Mouse (Mus musculus): Measurements from ENCODE around the gene Jpt1. TPM values are rescaled to one million over a fixed set of nuclear protein-coding genes. Genes with fewer than 3 reads are reported as not detected.
"Not testable (repeated sequence)": the region's sequence is repeated elsewhere in the genome, so short reads cannot be mapped to it uniquely, and the experiment has no call there.

Gene Jpt1
- polyA plus RNA-seq, 1 experiment from 2014 or later, result 493 TPM

- H3K4me1 ChIP-seq (replicated peaks), result peaks cover 22% of the 10 kb centered on the region; the same call in 1 of the 2 replicates
- peak overlapping the region; percentile 3; the same call in 1 of the 2 replicates for H3K4me2 ChIP-seq (replicated peaks)
- H3K9me3 ChIP-seq, result no peaks in the 10 kb centered on the region
- H3K4me3 ChIP-seq (replicated peaks), result no peak overlapping the region
- ATAC-seq, result peak; percentile 85
- H3K27me3 ChIP-seq (replicated peaks), result no peaks in the 10 kb centered on the region
- no peak overlapping the region for H3K27ac ChIP-seq
- WGBS, result 41% methylated on average over 11 of the region's 11 CpGs
- no peak overlapping the region for H3K9ac ChIP-seq
- no peaks in the 10 kb centered on the region for H3K36me3 ChIP-seq
These were observed 50.8 kb downstream of the Jpt1 start for GRCm38 (mm10) chr11:115463397-115463796.

GRCm38 (mm10) chr11:115462243-115462891, 51.8 kb downstream of the Jpt1 start, which contains the start of gene Slc16a5:
TSS of gene Slc16a5 (plus strand) at chr11:115462474.
- WGBS, result 71% methylated on average over 16 of the region's 16 CpGs
- peak within 1 kb of the TSS; percentile 19; the same call in 1 of the 2 replicates for H3K27ac ChIP-seq

GRCm38 (mm10) chr11:115461846-115462242, 52.3 kb downstream of the Jpt1 start:
- Histone ChIP-seq H3K4me3 (replicated peaks) (no peak overlapping the region), H3K4me1 (replicated peaks) (peaks cover 19% of the 10 kb centered on the region), H3K9ac (no peak overlapping the region), H3K9me3 (no peaks in the 10 kb centered on the region), H3K27me3 (replicated peaks) (no peaks in the 10 kb centered on the region), H3K27ac (no peak overlapping the region), H3K4me2 (replicated peaks) (no peak overlapping the region), H3K36me3 (no peaks in the 10 kb centered on the region)
- ATAC-seq, result no peak
- WGBS, result 74% methylated on average over 5 of the region's 5 CpGs

More at GRCm38 (mm10) chr11:115462243-115462891, 51.8 kb downstream of the Jpt1 start, which contains the start of gene Slc16a5:
- no peak within 1 kb of the TSS for H3K9ac ChIP-seq
- H3K27me3 ChIP-seq (replicated peaks), result no peaks in the 10 kb centered on the region
- peaks cover 20% of the 10 kb centered on the region for H3K4me1 ChIP-seq (replicated peaks)
- peak; percentile 61 for ATAC-seq
- H3K9me3 ChIP-seq, result no peaks in the 10 kb centered on the region
- no peak within 1 kb of the TSS; the same call in 1 of the 2 replicates for H3K4me3 ChIP-seq (replicated peaks)
- peak within 1 kb of the TSS; percentile 3; the same call in 1 of the 2 replicates for H3K4me2 ChIP-seq (replicated peaks)
- no peaks in the 10 kb centered on the region for H3K36me3 ChIP-seq

GRCm38 (mm10) chr11:115460976-115461375, 53.2 kb downstream of the Jpt1 start:
- H3K9me3 ChIP-seq, result no peaks in the 10 kb centered on the region
- H3K27ac ChIP-seq, result no peak overlapping the region
- H3K27me3 ChIP-seq (replicated peaks), result no peaks in the 10 kb centered on the region
- H3K4me1 ChIP-seq (replicated peaks), result peaks cover 26% of the 10 kb centered on the region
- no peak overlapping the region for H3K4me2 ChIP-seq (replicated peaks)
- no peak overlapping the region for H3K4me3 ChIP-seq (replicated peaks)
- WGBS, result 32% methylated on average over 8 of the region's 8 CpGs
- H3K36me3 ChIP-seq, result no peaks in the 10 kb centered on the region
- ATAC-seq, result no peak
- no peak overlapping the region for H3K9ac ChIP-seq

GRCm38 (mm10) chr11:115457405-115457804, 56.8 kb downstream of the Jpt1 start:
- no peak overlapping the region for H3K27ac ChIP-seq
- no peak overlapping the region for H3K4me2 ChIP-seq (replicated peaks)
- ATAC-seq, result no peak

GRCm38 (mm10) chr11:115456182-115456581, 58.0 kb downstream of the Jpt1 start:
- H3K9ac ChIP-seq, result no peak overlapping the region
- WGBS, result 69% methylated on average over 5 of the region's 5 CpGs
- H3K4me1 ChIP-seq (replicated peaks), result peaks cover 17% of the 10 kb centered on the region
- ATAC-seq, result peak; percentile 89
- 0 out of 2 replicates have a peak overlapping the region, but pooled peaks have one; percentile 40 for H3K27ac ChIP-seq
- H3K4me2 ChIP-seq (replicated peaks), result no peak overlapping the region
- no peaks in the 10 kb centered on the region for H3K27me3 ChIP-seq (replicated peaks)
- no peaks in the 10 kb centered on the region for H3K9me3 ChIP-seq
- no peak overlapping the region for H3K4me3 ChIP-seq (replicated peaks)
- no peaks in the 10 kb centered on the region for H3K36me3 ChIP-seq

More at GRCm38 (mm10) chr11:115457405-115457804, 56.8 kb downstream of the Jpt1 start:
- H3K9ac ChIP-seq, result no peak overlapping the region
- WGBS, result 29% methylated on average over 6 of the region's 6 CpGs
- no peaks in the 10 kb centered on the region for H3K36me3 ChIP-seq
- no peaks in the 10 kb centered on the region for H3K9me3 ChIP-seq
- H3K27me3 ChIP-seq (replicated peaks), result no peaks in the 10 kb centered on the region
- H3K4me1 ChIP-seq (replicated peaks), result peaks cover 20% of the 10 kb centered on the region
- no peak overlapping the region for H3K4me3 ChIP-seq (replicated peaks)

GRCm38 (mm10) chr11:115455619-115456018, 58.6 kb downstream of the Jpt1 start:
- no peaks in the 10 kb centered on the region for H3K36me3 ChIP-seq
- 85% methylated on average over 15 of the region's 15 CpGs for whole genome bisulfite sequencing
- no peak for ATAC-seq
- peaks cover 17% of the 10 kb centered on the region for H3K4me1 ChIP-seq (replicated peaks)
- no peak overlapping the region for H3K9ac ChIP-seq
- H3K9me3 ChIP-seq, result no peaks in the 10 kb centered on the region
- H3K4me3 ChIP-seq (replicated peaks), result no peak overlapping the region
- no peak overlapping the region for H3K27ac ChIP-seq
- no peaks in the 10 kb centered on the region for H3K27me3 ChIP-seq (replicated peaks)
- no peak overlapping the region for H3K4me2 ChIP-seq (replicated peaks)

GRCm38 (mm10) chr11:115454822-115455221, 59.4 kb downstream of the Jpt1 start:
- not testable (repeated sequence) for H3K27me3 ChIP-seq (replicated peaks); H3K9ac ChIP-seq; ATAC-seq; H3K4me2 ChIP-seq (replicated peaks); H3K27ac ChIP-seq; H3K36me3 ChIP-seq; H3K9me3 ChIP-seq; H3K4me3 ChIP-seq (replicated peaks)
- 86% methylated on average over 6 of the region's 6 CpGs for WGBS
- peaks cover 17% of the 10 kb centered on the region for H3K4me1 ChIP-seq (replicated peaks)

GRCm38 (mm10) chr11:115453306-115453705, 60.9 kb downstream of the Jpt1 start:
- H3K4me3 ChIP-seq (replicated peaks), result no peak overlapping the region
- H3K27ac ChIP-seq, result no peak overlapping the region
- 70% methylated on average over 4 of the region's 4 CpGs for WGBS

GRCm38 (mm10) chr11:115452281-115452860, 61.8 kb downstream of the Jpt1 start:
- no peak overlapping the region for H3K4me2 ChIP-seq (replicated peaks)
- no peaks in the 10 kb centered on the region for H3K9me3 ChIP-seq
- H3K27ac ChIP-seq, result no peak overlapping the region
- peaks cover 33% of the 10 kb centered on the region for H3K4me1 ChIP-seq (replicated peaks)
- 80% methylated on average over 7 of the region's 7 CpGs for WGBS
- no peak for ATAC-seq
- no peak overlapping the region for H3K4me3 ChIP-seq (replicated peaks)
- no peaks in the 10 kb centered on the region for H3K27me3 ChIP-seq (replicated peaks)
- no peak overlapping the region for H3K9ac ChIP-seq
- no peaks in the 10 kb centered on the region for H3K36me3 ChIP-seq

More at GRCm38 (mm10) chr11:115453306-115453705, 60.9 kb downstream of the Jpt1 start:
- Histone ChIP-seq H3K9me3 (no peaks in the 10 kb centered on the region), H3K4me2 (replicated peaks) (no peak overlapping the region), H3K36me3 (no peaks in the 10 kb centered on the region), H3K9ac (no peak overlapping the region), H3K4me1 (replicated peaks) (peaks cover 25% of the 10 kb centered on the region), H3K27me3 (replicated peaks) (no peaks in the 10 kb centered on the region)
- ATAC-seq, result no peak

GRCm38 (mm10) chr11:115451781-115452241, 62.4 kb downstream of the Jpt1 start:
- peaks cover 35% of the 10 kb centered on the region for H3K4me1 ChIP-seq (replicated peaks)
- 84% methylated on average over 8 of the region's 8 CpGs for WGBS
- no peak for ATAC-seq
- H3K9ac ChIP-seq, result no peak overlapping the region
- H3K4me3 ChIP-seq (replicated peaks), result no peak overlapping the region
- H3K27ac ChIP-seq, result no peak overlapping the region
- no peaks in the 10 kb centered on the region for H3K36me3 ChIP-seq
- no peak overlapping the region for H3K4me2 ChIP-seq (replicated peaks)
- no peaks in the 10 kb centered on the region for H3K27me3 ChIP-seq (replicated peaks)
- H3K9me3 ChIP-seq, result no peaks in the 10 kb centered on the region

GRCm38 (mm10) chr11:115450176-115450575, 64.0 kb downstream of the Jpt1 start:
- 57% methylated on average over 7 of the region's 7 CpGs for WGBS

More at GRCm38 (mm10) chr11:115450176-115450575, 64.0 kb downstream of the Jpt1 start:
- Histone ChIP-seq H3K9me3 (no peaks in the 10 kb centered on the region), H3K4me3 (replicated peaks) (no peak overlapping the region), H3K9ac (no peak overlapping the region), H3K4me2 (replicated peaks) (no peak overlapping the region), H3K27ac (peak overlapping the region; percentile 71), H3K27me3 (replicated peaks) (no peaks in the 10 kb centered on the region), H3K4me1 (replicated peaks) (peaks cover 31% of the 10 kb centered on the region), H3K36me3 (no peaks in the 10 kb centered on the region)
- ATAC-seq, result peak; percentile 74

Measured in intestine, embryonic 15.5 days (tissue).